Mouse (Mus musculus): ENCODE measurements at regions not wholly inside any gene's neighbourhood (a gene's known extent, or its start where the extent isn't known, plus 50 kb on each side); places are given as distances from the start of the nearest gene placed in this dataset.

DNA sequence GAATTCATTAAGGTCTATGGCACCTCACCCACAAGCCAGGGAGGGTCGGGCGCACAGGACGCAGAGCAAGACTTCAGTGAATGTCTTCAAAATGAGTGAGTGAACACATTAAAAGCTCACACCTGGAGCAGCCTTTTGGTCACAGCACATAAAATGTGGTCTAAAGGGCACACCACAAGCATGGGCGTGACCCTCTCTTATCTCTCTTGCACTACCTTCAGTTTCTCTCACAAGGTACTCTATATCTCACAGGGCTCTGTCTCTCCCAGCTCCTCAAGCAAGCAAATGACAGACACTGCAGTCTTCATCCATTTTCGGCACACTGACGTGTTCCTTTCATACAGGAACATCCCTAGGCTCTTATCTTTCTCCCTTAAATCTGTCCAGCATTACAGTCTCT, 444.0 kb downstream of the Slc16a7 start:
- CTCF ChIA-PET = no interaction called here

DNA sequence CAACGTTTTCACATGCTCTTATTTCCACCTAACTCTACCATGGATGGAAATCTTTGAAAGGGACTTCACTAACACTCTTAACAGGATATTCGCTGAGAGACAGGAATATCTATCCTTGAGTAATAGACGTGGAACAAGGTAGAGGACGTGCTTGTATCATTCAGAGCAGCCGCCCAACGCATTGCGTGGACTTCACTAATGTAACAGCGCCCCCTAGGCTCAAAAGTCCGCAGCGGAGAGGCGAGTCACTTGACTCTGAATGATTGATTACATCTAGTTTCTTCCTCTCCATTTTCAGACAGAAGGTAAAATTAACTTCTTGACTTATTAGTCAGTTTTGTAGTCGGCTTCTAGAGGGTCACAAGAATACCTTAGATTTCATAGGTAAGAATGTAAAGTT, 447.1 kb downstream of the Slc16a7 start:
- CTCF ChIA-PET = no interaction called here

DNA sequence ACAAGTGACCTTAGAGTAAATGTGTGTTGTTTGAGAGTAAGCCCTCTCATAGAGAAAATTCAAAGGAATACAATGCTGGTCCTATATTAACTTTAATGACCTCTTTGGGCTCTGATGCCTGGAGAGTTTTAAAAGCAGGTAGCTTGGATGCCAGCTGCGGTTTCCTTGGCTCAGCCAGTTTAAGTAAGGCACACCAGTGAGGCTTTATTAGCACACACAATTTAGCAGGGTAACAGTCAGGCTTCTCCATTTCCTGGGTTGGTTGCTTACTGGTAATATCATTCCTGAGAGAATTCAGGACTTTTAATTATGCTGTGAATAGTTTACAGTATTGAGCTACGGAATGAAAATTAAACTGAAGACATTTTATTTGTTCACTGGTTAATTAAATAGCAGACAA, 462.0 kb downstream of the Slc16a7 start:
- CTCF ChIA-PET = no interaction called here

DNA sequence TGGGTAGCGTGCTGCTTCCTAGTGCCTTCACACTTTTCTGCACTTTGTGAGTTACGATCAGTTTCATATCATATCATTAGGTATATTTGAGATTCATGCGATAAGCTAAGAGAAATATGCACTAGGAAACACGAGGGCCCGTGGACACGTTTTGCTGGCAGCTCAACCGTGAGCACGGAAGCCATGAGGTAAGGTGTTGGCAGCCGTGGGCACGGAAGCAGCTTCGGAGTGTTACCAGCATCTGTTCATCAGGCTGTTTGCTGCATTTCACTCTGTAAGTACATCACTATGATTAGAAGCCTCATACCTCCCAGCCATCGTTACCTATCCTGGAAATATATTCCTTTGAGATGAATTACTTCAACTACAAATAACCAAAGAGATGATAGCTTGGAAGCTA, 489.2 kb downstream of the Slc16a7 start:
- CTCF ChIA-PET = no interaction called here

DNA sequence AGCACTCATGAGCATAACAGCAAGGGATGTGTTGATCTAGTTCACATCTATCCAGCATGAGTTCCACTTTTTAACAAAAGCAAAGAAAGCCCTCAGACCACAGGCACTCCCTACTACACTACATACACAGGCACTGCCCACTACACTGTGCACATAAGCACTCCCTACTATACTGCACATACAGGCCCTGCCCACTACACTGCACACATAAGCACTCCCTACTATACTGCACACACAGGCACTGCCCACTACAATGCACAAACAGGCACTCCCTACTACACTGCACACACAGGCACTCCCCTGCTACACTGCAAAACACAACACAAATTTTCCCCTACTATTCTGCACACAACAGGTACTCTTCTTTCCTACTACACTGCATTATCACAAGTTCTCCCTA, 510.7 kb downstream of the Slc16a7 start:
- CTCF ChIA-PET = interaction anchor here (0.6 kb wide), 1 partner anchor 9 kb away, joined by 3 read pairs; no protein-coding TSS in a partner anchor

DNA sequence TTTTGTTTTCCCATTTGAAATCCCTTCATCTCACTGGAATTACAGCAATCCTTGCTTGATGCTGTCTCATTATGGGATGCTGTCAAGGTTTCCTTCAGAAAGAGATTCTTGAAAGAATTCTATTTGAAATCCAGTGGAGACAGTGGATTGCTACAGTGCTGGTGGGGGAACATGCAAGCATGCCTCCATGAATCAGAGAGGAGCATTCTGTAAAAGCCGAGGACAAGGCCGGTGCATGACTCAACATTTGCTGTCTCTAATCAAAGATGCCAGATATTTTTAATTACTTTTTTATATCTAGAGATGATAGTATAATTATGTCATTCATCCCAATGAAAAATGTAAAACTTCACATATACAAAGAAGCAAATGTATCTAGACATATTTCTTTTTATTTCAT, 511.6 kb downstream of the Slc16a7 start:
- CTCF ChIA-PET = no interaction called here

DNA sequence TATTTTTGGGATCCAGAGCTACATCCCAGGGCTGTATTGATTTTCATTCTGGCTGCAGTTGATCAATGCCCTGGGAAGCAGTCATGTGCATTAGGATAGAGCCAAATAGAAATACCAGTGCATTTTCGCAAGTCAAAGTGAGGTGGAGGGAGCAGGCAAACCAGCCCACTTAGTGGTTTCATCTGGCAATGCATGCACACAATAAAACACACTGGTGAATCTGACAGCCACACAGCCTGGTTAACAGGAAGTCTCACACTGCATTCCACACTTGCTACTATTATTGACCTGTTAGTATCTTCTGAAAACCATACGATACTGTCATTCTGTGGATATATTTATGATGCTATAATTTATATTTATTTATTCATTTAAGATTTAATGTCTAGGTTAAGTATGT, 517.1 kb downstream of the Slc16a7 start:
- CTCF ChIA-PET = no interaction called here

DNA sequence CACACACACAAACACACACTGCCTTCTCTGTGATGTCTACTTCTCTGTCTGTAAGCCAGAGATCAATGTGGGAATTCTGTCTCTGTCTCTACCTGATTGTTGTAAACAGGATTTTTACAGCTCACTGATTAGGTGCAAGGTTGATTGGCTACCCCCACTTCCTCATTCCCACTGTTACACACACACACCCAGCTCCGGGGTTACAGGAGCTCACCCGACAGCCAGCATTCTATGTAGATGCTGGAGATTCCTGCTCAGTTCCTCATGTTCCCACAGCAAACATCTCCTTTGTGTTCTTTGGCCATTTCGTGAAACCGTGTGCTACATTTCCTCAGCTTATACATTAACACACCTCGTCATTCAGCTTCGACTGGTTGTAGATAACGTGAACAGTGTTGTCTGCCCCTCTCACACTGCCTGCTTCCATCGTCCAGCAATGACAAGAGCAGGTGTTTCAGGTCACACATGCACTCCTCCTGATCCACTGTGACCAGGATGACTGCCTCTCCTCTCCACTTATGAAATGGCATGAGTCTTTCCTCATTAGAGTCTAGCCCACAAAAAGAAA, 546.6 kb downstream of the Slc16a7 start:
- CTCF ChIA-PET = no interaction called here

DNA sequence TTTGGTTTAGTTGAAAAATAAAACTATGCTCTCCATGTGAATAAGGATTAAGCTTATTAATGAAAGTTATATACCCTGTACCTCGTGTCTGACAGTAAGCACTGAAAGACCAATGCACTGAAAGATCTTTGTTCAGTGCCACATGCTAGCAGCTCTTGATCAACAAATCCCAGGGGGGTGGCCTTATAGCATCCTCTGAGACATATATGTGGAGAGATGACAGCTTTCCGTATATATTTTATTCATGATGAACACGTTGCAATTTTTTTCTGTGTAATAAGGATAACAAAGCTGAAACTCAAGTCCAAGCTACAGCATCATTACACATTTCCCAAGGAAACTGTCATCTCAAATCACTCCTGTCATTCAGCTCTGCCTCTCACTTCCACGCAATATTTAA, 555.3 kb downstream of the Slc16a7 start:
- CTCF ChIA-PET = no interaction called here

DNA sequence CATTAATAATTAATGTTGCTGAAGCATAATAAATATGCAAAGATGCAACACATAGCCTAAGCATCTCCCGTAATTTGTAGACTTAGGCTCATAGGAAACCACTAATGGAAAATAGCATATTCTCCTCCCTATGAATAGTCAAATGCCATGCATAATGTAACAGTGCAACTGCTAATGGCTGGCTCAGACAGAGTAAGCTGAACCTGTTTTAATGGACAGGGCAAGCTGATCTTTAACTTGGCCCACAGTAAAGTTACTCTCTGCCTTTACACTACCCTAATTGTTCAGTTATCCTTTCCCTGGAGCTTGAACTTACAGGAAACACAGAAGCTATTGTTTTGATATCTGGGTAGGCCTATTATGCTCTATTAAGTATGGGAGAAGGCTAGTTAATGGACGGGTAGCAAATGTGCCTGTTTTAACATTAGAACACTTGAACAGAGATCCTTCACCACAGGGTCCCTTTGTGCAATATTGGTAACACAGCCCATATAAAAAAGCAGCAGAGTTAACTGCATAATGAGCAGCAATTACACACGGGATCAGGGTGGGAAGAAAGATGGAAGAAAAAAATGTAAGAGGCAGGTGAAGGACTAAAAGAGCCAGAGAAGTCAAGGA, 585.2 kb downstream of the Slc16a7 start:
- CTCF ChIA-PET = no interaction called here

Measured in spleen, embryonic (tissue).